Mouse (Mus musculus) olfactory bulb, adult 2 months (tissue): Measurements from ENCODE around the gene Cyp4v3.

ENCODE experiments used
- CTCF ChIP-seq: fragments of 200-500 bp; IDR thresholded peaks from 2 replicates; pipeline ENCODE4 v1.5.1; 2012; ENCODE audit warnings: low read depth, mild to moderate bottlenecking, low read length, moderate library complexity; ENCODE audit not compliant: insufficient read depth
- POLR2A ChIP-seq: fragments of 200-500 bp; IDR thresholded peaks from 2 replicates; pipeline ENCODE4 v1.6.1; 2012; ENCODE audit warnings: mild to moderate bottlenecking, low read depth, low read length, moderate library complexity; ENCODE audit not compliant: insufficient read depth

DNA sequence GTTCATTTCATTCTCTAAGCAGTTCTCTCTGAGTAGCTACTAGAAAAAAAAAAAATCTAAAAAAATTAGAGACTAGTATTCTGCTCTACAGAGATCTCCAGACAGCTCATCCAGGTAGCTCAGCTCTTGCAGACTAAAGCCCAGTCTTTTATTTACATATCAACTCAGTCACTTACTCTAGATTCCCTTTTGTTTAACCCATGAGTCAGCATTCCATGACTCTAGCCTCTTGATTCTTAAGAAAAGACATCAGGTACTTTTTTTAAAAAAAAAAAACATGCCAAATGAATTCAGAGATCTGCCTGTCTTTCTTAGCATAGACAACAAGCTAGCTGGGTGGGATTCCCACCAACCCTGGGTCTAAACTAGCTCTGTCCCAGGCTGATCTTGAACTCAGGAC lies 64.5 kb downstream of the Cyp4v3 start:
- no peak for TF ChIP-seq CTCF
- TF ChIP-seq POLR2A: no peak
